Mouse (Mus musculus): Measurements from ENCODE around the gene Nxnl1. TPM values are rescaled to one million over a fixed set of nuclear protein-coding genes. Genes with fewer than 3 reads are reported as not detected.
"Not testable (repeated sequence)": the region's sequence is repeated elsewhere in the genome, so short reads cannot be mapped to it uniquely, and the experiment has no call there.

Nxnl1 gene
- polyA plus RNA-seq, 1 experiment = not detected

DNA sequence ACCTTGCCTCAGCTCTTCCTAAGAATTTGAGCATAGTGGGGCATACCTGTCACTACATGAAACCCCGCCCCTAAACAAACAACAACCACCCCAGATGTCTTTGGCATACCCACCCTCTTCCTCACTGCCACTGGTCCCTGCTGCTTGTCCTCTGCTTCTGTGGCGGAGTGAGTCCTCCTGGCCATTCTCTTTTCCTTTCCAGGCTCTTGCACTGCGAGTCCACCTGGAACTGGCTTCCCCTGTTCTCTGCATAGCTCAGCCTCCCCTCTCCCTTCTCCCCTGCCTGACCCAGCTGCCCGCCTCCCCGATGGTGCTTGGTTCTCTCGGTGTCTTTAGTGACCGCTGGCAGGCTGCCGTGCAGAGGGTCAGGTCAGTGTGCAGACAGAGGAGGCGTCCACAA lies 22.6 kb downstream of the Nxnl1 start:
- no peak for DNase-seq (ENCODE audit: low read depth in 1 of 2, low spot score in 2 of 2)
- no peaks in the 10 kb centered on the region for H3K27me3 ChIP-seq (ENCODE audit: control insufficient read depth, insufficient read depth, low read length)
- H3K36me3 ChIP-seq (ENCODE audit: control insufficient read depth, insufficient read depth, low read length) = peaks cover 18% of the 10 kb centered on the region
- TF ChIP-seq POLR2A (IDR thresholded peaks at IDR 0.05; ENCODE audit: low read depth, low read length) (no peak), CTCF (IDR thresholded peaks at IDR 0.05; ENCODE audit: extremely low read depth, insufficient read depth, insufficient read length, insufficient replicate concordance) (no peak)
- no peak overlapping the region for H3K27ac ChIP-seq (ENCODE audit: insufficient read depth, low read length)
- no peak overlapping the region for H3K4me3 ChIP-seq (ENCODE audit: extremely low read depth, insufficient read depth, insufficient read length)
- peaks cover 5% of the 10 kb centered on the region for H3K4me1 ChIP-seq (ENCODE audit: control insufficient read depth, insufficient read depth, insufficient read length)
- 91% methylated on average over 9 of the region's 9 CpGs for WGBS

DNA sequence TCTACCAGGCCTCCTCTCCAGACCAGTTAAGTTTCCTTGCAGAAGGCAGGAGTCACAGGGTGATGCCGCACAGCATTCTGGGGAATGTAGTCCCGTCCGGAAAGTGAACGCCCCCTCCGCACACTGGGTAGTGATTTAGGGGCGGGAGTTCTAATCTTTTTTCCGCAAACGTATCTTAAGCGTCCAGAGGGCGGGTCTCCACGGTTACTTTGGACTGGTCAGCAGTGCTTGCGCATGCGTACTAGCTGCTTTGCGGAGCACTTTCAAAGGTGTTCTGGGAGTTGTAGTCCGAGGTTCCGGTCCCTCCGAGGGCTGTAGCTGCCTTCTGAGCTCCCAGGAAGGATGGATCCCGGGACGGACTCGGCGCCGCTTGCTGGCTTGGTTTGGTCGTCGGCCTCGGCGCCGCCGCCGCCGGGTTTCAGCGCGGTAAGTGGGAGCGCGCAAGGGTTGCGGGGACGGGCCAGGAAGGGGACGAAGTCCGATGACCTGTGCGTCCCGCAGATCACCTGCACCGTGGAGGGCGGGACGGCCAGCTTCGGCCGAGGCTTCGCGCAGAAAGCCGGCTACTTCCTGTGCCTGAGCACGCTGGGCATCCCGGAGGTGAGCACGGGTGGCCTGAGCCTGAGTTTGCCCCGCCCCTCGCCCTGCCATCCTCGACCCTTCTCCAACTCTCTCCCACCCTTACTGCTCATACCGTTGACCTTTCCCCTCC lies 23.6 kb downstream of the Nxnl1 start, which contains the start of gene Mvb12a:
Gene Mvb12a (plus strand): TSS at position 291 of the 712 bp plus-strand sequence.
- DNase-seq (ENCODE audit: low read depth in 1 of 2, low spot score in 2 of 2) = peak; percentile 96 to 98
- H3K27ac ChIP-seq (ENCODE audit: insufficient read depth, low read length) = peak within 1 kb of the TSS; percentile 62
- H3K36me3 ChIP-seq (ENCODE audit: control insufficient read depth, insufficient read depth, low read length) = peaks cover 16% of the 10 kb centered on the region
- TF ChIP-seq POLR2A (IDR thresholded peaks at IDR 0.05; ENCODE audit: low read depth, low read length) (peak; percentile 9; the same call in 1 of the 2 replicates), CTCF (IDR thresholded peaks at IDR 0.05; ENCODE audit: extremely low read depth, insufficient read depth, insufficient read length, insufficient replicate concordance) (no peak)
- WGBS = under 1% methylated on average over 55 of the region's 55 CpGs
- peaks cover 5% of the 10 kb centered on the region for H3K4me1 ChIP-seq (ENCODE audit: control insufficient read depth, insufficient read depth, insufficient read length)
- no peaks in the 10 kb centered on the region for H3K27me3 ChIP-seq (ENCODE audit: control insufficient read depth, insufficient read depth, low read length)
- H3K4me3 ChIP-seq (ENCODE audit: extremely low read depth, insufficient read depth, insufficient read length) = peak within 1 kb of the TSS; percentile 86

DNA sequence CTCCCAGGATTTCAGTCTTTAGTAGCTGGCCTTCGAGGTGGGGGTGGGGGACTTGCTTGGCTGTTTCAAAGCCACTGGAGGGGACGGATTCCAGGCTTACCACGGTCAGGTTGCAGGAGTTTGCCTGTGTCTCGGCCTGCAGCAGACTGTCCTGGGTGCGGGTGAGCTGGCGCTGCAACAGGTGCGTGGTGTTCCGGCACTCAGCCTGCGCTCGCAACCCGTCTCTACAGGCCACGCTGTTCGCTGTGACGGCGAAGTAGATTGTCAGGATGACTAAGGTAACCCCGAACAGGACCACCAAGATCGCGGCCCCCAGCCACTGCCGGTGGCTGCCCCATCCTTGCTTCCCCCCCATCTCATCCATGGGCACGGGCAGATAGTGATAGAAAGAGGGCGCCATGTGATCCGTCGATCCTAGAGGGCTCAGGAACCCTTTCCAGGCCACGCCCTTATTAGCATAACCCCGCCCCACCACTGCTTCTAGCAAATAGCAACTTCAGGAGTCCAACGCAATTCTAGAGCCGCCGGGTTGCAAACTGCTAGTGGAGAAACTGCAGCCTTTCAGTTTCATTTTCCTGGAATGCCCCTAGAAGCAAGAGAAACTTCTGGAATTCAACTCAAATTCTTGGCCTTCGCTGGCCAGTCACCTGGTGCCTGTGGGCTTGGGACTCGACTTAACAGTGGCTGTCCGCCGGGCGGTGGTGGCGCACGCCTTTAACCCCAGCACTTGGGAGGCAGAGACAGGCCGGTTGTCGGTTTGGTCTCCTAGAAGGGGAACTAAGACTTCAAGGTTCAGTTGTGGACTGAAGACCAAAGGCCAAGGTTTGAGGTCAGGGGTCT lies 29.2 kb downstream of the Nxnl1 start, which contains the start of gene Bst2:
Gene Bst2 (minus strand): TSS at position 429 of the 840 bp plus-strand sequence.
- DNase-seq (ENCODE audit: low read depth in 1 of 2, low spot score in 2 of 2) = peak; percentile 83 to 86
- no peaks in the 10 kb centered on the region for H3K36me3 ChIP-seq (ENCODE audit: control insufficient read depth, insufficient read depth, low read length)
- no peaks in the 10 kb centered on the region for H3K27me3 ChIP-seq (ENCODE audit: control insufficient read depth, insufficient read depth, low read length)
- TF ChIP-seq CTCF (IDR thresholded peaks at IDR 0.05; ENCODE audit: extremely low read depth, insufficient read depth, insufficient read length, insufficient replicate concordance) = no peak
- peak; percentile 16 for TF ChIP-seq POLR2A (IDR thresholded peaks at IDR 0.05; ENCODE audit: low read depth, low read length)
- peak within 1 kb of the TSS; percentile 93 for H3K4me3 ChIP-seq (ENCODE audit: extremely low read depth, insufficient read depth, insufficient read length)
- whole genome bisulfite sequencing = under 1% methylated on average over 37 of the region's 37 CpGs
- peak within 1 kb of the TSS; percentile 92 for H3K27ac ChIP-seq (ENCODE audit: insufficient read depth, low read length)
- H3K4me1 ChIP-seq (ENCODE audit: control insufficient read depth, insufficient read depth, insufficient read length) = peaks cover 12% of the 10 kb centered on the region; the same call in 1 of the 2 replicates

DNA sequence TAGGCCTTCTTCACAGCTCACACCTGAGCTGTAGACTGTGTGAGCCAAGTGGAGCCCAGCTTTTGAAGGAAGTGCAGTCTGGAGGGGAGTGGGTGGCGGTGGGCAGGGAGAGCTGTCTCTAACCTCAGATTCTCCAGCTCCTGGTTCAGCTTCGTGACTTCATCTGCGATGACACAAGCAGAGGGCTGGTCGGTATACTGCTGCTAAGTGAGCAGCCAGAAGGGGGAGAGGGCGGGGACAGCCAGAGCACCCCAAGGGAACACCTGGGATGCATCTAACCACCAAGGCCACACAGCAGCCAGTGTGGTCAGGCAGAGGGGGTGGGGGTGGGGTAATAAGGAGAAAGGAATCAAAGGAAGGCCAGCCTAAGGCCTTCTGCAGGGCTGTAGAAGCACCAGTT lies 30.7 kb downstream of the Nxnl1 start:
- no peaks in the 10 kb centered on the region for H3K36me3 ChIP-seq (ENCODE audit: control insufficient read depth, insufficient read depth, low read length)
- H3K4me3 ChIP-seq (ENCODE audit: extremely low read depth, insufficient read depth, insufficient read length) = peak overlapping the region; percentile 16; the same call in 1 of the 2 replicates
- no peak for TF ChIP-seq POLR2A (IDR thresholded peaks at IDR 0.05; ENCODE audit: low read depth, low read length)
- no peak for TF ChIP-seq CTCF (IDR thresholded peaks at IDR 0.05; ENCODE audit: extremely low read depth, insufficient read depth, insufficient read length, insufficient replicate concordance)
- DNase-seq (ENCODE audit: low read depth in 1 of 2, low spot score in 2 of 2) = no peak
- no peaks in the 10 kb centered on the region for H3K27me3 ChIP-seq (ENCODE audit: control insufficient read depth, insufficient read depth, low read length)
- WGBS = 23% methylated on average over 5 of the region's 5 CpGs
- H3K27ac ChIP-seq (ENCODE audit: insufficient read depth, low read length) = no peak overlapping the region
- peaks cover 12% of the 10 kb centered on the region; the same call in 1 of the 2 replicates for H3K4me1 ChIP-seq (ENCODE audit: control insufficient read depth, insufficient read depth, insufficient read length)

DNA sequence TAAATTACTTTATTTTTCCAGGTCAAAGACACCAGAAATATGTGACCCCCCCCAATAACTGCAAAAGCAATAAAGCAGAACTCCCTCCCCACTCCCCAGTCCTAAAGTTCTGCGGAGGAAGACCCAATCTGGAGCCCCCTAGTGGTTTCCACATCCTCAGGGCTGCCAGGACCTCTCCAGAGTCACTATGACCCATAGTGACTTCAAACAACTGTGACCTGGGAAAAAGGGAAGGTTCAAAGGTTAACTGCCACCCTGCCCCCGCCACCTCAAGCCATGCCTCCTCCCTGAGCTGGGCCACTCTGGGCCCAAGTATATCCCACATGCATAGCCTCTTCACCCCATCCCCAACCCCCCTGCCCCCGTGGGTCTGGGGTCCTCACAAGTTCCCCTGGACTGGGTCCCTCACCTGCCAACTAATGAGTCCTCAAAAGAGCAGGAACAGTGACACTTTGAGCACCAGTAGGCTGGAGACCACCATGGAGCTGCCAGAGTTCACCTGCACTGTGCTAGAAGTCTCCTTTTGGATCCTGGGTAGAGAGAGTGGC lies 32.1 kb downstream of the Nxnl1 start:
- no peak overlapping the region for H3K4me3 ChIP-seq (ENCODE audit: extremely low read depth, insufficient read depth, insufficient read length)
- no peak overlapping the region for H3K27ac ChIP-seq (ENCODE audit: insufficient read depth, low read length)
- H3K4me1 ChIP-seq (ENCODE audit: control insufficient read depth, insufficient read depth, insufficient read length) = peaks cover 12% of the 10 kb centered on the region; the same call in 1 of the 2 replicates
- no peak for DNase-seq (ENCODE audit: low read depth in 1 of 2, low spot score in 2 of 2)
- WGBS = 74% methylated on average over 3 of the region's 3 CpGs
- H3K27me3 ChIP-seq (ENCODE audit: control insufficient read depth, insufficient read depth, low read length) = no peaks in the 10 kb centered on the region
- no peaks in the 10 kb centered on the region for H3K36me3 ChIP-seq (ENCODE audit: control insufficient read depth, insufficient read depth, low read length)
- TF ChIP-seq CTCF (IDR thresholded peaks at IDR 0.05; ENCODE audit: extremely low read depth, insufficient read depth, insufficient read length, insufficient replicate concordance) = no peak
- TF ChIP-seq POLR2A (IDR thresholded peaks at IDR 0.05; ENCODE audit: low read depth, low read length) = no peak

DNA sequence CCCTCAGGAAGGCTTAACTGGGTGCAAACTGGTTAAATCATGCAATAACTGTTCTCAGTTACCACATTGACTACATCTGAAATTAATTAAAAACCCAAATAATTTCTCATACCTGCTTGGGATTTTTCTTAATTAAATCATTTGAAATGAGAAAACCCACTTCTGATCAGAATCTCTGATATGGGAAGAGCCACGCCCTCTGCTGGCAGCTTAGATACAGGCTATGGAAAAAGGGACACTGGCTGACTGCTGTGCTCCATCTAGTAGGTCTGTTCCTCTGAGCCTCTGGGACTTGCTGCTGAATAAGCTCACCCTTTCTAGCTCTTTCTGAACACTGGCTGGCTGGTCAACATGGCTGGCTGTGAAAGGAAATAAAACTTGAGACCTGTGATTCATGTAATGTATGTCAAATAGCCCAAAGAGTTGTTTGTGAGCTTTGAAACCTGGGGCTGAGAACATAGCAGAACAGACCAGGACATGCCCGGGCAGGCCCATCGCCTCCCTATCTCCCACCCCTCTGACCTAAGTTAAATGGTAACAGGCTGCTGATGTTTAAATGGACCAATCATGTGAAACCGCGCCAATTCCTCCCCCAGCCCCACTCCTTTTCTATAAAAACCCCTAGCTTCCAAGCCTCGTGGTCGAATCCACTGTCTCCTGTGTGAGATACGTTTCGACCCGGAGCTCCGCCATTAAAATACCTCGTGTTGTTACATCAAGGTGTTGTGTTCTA lies 35.5 kb downstream of the Nxnl1 start:
- H3K36me3 ChIP-seq (ENCODE audit: control insufficient read depth, insufficient read depth, low read length); H3K4me1 ChIP-seq (ENCODE audit: control insufficient read depth, insufficient read depth, insufficient read length); DNase-seq (ENCODE audit: low read depth in 1 of 2, low spot score in 2 of 2); H3K27me3 ChIP-seq (ENCODE audit: control insufficient read depth, insufficient read depth, low read length); H3K4me3 ChIP-seq (ENCODE audit: extremely low read depth, insufficient read depth, insufficient read length); H3K27ac ChIP-seq (ENCODE audit: insufficient read depth, low read length): not testable (repeated sequence)
- WGBS = 81% methylated on average over 8 of the region's 12 CpGs
